Mouse (Mus musculus): ENCODE measurements around the gene Cyp4f16. TPM values are rescaled to one million over a fixed set of nuclear protein-coding genes. Genes with fewer than 3 reads are reported as not detected.
A peak's percentile ranks its signal among the peaks of the same experiment; 100 is the strongest.
"Not testable (repeated sequence)": the region's sequence is repeated elsewhere in the genome, so short reads cannot be mapped to it uniquely, and the experiment has no call there.

Gene Cyp4f16
- polyA plus RNA-seq (2017; shearing (Covaris generic)), result 1 to 10 TPM; 7.4 to 7.6 TPM

- ATAC-seq, result peak; percentile 65
Observed at GRCm38 (mm10) chr17:32536051-32536866, at the start of gene Cyp4f16. TSS of gene Cyp4f16 (plus strand) at chr17:32536558.

GRCm38 (mm10) chr17:32492349-32492980, 43.9 kb upstream of the Cyp4f16 start:
- ATAC-seq, result peak; percentile 32

- peak; percentile 72 for ATAC-seq
Observed at GRCm38 (mm10) chr17:32494601-32495000, 41.8 kb upstream of the Cyp4f16 start.

- not testable (repeated sequence) for ATAC-seq
Observed at GRCm38 (mm10) chr17:32500511-32500910, 35.8 kb upstream of the Cyp4f16 start.

- no peak for ATAC-seq
Observed at GRCm38 (mm10) chr17:32501051-32501450, 35.3 kb upstream of the Cyp4f16 start.

GRCm38 (mm10) chr17:32503111-32503510, 33.2 kb upstream of the Cyp4f16 start:
- ATAC-seq, result no peak

GRCm38 (mm10) chr17:32505851-32506728, 30.3 kb upstream of the Cyp4f16 start, which contains the start of gene Cyp4f17:
TSS of gene Cyp4f17 (plus strand) at chr17:32506050.
- ATAC-seq, result no peak

GRCm38 (mm10) chr17:32506729-32507245, 29.6 kb upstream of the Cyp4f16 start:
- ATAC-seq, result no peak

- no peak for ATAC-seq
Observed at GRCm38 (mm10) chr17:32516126-32516525, 20.2 kb upstream of the Cyp4f16 start.

- ATAC-seq, result no peak
Observed at GRCm38 (mm10) chr17:32521981-32522380, 14.4 kb upstream of the Cyp4f16 start.

- ATAC-seq, result no peak
Observed at GRCm38 (mm10) chr17:32522386-32522785, 14.0 kb upstream of the Cyp4f16 start.

GRCm38 (mm10) chr17:32522816-32523215, 13.5 kb upstream of the Cyp4f16 start:
- no peak for ATAC-seq

- peak; percentile 81 for ATAC-seq
Observed at GRCm38 (mm10) chr17:32523895-32524294, 12.5 kb upstream of the Cyp4f16 start.

GRCm38 (mm10) chr17:32526341-32526740, 10.0 kb upstream of the Cyp4f16 start:
- not testable (repeated sequence) for ATAC-seq

GRCm38 (mm10) chr17:32527748-32528147, 8.6 kb upstream of the Cyp4f16 start:
- ATAC-seq, result no peak

GRCm38 (mm10) chr17:32528408-32529337, 7.7 kb upstream of the Cyp4f16 start:
- peak; percentile 79 for ATAC-seq

- ATAC-seq, result not testable (repeated sequence)
Observed at GRCm38 (mm10) chr17:32532356-32532755, 4.0 kb upstream of the Cyp4f16 start.

- ATAC-seq, result no peak
Observed at GRCm38 (mm10) chr17:32534068-32534467, 2.3 kb upstream of the Cyp4f16 start.

- ATAC-seq, result no peak
Observed at GRCm38 (mm10) chr17:32536867-32537250, 501 bp downstream of the Cyp4f16 start.

- not testable (repeated sequence) for ATAC-seq
Observed at GRCm38 (mm10) chr17:32544792-32545191, 8.4 kb downstream of the Cyp4f16 start.

GRCm38 (mm10) chr17:32550377-32550776, 14.0 kb downstream of the Cyp4f16 start:
- not testable (repeated sequence) for ATAC-seq
